Mouse (Mus musculus): ENCODE measurements around the gene Tob1.

Gene Tob1

GRCm38 (mm10) chr11:94198405-94199146, 12.7 kb upstream of the Tob1 start:
- DNase-seq (ENCODE audit: extremely low read depth, low read depth, low spot score), result no peak

DNA sequence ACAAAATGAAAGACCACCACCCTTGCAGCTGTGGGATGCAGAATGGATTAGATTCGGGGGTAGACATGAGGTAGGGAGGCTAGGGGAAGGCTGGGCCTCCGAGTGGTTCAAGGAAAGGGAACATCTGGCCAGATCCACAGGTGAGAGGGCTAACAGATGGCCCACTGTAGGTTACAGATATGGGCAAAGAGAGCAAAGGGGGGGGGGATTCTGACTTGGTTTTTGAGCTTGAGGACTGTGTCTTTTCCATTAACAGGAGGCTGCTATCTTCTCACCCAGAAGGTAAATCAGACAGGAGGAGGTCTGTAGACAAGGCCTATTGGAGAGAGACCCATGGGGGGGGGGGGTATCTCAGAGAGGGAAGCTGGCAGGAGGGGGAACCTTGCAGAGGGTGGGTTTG, 11.5 kb upstream of the Tob1 start:
- DNase-seq (ENCODE audit: extremely low read depth, low read depth, low spot score), result no peak

GRCm38 (mm10) chr11:94200422-94200821, 10.8 kb upstream of the Tob1 start:
- DNase-seq (ENCODE audit: extremely low read depth, low read depth, low spot score), result no peak

DNA sequence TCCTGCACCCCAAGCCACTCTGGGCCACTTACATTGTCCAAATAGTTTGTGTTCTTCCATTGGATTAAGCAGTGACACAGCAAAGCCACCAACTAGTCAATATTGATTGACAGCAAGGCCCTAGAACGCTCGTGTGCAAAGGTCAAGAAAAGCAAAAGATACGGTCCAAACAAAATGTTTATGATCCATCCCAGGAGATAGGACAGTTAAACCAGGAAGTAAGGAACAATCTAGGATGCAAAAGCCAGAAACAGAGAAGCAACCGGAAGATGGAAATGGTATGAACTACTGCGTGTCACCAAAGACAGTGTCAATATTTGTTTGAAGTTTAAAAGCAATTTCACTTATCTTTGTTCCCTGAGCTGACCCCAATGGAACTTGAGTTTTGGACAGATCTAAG, 9.1 kb upstream of the Tob1 start:
- DNase-seq (ENCODE audit: extremely low read depth, low read depth, low spot score), result no peak

DNA sequence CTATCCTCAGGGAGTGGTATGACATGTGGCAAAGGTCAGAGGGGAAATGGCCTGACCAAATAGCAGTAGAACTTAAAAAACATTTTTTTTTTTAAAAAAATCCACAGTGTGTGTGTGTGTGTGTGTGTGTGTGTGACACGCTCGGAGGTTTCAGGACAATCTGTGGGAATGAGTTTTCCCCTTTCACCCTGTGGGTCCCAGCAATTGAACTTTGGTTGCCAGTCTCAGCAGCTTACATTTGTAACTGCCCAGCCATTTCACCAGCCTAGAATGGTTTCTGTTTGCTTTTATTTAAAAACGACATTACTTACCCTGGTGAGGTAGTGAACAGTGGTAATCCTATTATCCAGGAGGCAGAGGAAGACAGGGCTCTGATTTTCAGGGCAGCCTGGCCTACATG, 8.2 kb upstream of the Tob1 start:
- no peak for DNase-seq (ENCODE audit: extremely low read depth, low read depth, low spot score)

DNA sequence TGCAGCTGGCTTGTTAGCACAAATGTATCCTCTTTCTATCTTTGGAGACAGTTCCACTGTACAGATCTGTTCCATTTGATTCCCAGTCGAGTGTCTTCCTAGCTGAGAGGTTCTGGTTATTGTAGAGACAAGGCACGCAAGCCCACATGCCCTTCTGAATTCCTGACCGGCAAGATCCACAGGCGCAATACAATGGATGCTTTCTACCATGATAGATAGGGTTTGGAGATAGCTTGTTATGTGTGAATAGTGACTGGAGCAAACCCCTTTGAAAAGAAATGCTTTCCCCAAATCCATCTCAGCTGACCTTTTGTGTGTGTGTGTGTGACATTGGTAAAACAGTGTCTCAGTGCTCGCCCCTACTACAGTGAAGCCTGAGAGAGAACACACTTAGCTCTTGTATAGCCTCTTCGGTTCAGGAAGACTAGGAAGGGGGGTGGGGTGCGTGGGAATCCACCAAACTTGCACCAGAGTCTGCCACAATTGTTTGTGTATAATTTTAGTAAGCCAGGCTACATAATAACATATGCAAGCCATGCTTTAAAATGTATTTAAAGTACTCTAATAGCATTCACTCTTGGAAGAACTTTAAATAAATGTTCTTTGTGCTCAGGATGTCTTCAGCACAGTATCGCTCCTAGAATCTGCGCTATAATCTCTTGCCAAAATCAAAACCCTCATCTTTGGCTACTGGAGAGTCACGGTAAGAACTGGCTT, 4.7 kb upstream of the Tob1 start:
- no peak for DNase-seq (ENCODE audit: extremely low read depth, low read depth, low spot score)

DNA sequence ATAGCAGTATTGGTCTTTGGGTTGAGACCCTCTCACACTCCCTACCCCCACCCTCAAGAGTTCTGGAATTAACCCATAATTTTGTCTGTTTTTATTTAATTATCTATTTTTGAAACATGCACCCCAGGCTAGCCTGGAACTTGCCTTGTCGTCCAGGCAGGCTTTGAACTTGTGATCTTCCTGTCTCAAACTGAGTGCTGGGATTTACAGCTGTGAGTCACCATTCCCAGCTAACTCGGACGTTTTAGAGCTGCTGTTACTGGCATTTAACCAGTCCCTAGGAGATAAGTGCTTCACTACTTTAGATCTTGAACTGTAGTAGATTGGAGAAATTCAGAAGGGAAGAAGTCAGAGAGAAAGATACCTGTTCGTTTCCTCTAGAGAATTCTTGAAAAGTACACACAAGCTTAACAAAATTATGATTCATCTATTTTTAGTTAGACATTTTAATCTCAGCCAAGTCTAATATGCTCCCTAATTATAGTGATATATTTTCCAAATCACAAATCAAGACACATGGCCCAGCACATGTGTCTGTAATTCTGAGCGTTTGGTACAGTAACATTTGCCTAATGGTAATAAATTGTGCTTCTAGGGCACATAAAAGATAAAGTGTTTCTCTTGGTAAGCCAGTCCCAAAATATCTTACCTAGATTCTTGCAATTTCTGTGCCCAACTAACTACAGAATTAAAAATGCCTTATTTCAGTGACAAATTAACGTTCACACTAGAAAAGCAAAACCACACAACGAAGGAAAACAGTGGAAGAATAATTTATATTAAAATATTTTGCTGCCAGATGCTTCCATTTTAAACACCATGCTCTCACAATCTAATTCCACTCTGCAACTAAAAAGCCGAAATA, 2.2 kb upstream of the Tob1 start:
- DNase-seq (ENCODE audit: extremely low read depth, low read depth, low spot score), result no peak

DNA sequence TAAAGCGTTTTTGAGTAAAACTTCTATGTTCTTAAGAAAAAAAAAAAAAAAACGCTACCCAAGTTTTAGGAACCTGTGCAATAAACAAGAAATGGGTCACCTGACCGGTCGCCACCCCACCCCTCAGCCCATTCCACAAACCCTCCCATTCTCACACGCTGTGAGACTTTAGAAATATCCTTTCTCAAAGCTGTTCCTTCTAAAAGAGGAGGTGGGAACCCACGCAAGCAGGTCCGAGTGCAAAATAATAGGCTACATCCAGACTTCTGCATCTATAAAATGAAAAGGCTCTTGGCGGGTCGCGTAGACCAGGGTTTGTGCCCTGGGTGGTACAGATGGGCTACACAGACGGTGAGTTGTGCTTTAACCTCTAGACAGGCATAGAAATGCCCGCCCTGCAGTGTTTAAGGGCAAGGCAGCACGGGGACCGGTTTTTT, 1.5 kb upstream of the Tob1 start:
- DNase-seq (ENCODE audit: extremely low read depth, low read depth, low spot score), result no peak

DNA sequence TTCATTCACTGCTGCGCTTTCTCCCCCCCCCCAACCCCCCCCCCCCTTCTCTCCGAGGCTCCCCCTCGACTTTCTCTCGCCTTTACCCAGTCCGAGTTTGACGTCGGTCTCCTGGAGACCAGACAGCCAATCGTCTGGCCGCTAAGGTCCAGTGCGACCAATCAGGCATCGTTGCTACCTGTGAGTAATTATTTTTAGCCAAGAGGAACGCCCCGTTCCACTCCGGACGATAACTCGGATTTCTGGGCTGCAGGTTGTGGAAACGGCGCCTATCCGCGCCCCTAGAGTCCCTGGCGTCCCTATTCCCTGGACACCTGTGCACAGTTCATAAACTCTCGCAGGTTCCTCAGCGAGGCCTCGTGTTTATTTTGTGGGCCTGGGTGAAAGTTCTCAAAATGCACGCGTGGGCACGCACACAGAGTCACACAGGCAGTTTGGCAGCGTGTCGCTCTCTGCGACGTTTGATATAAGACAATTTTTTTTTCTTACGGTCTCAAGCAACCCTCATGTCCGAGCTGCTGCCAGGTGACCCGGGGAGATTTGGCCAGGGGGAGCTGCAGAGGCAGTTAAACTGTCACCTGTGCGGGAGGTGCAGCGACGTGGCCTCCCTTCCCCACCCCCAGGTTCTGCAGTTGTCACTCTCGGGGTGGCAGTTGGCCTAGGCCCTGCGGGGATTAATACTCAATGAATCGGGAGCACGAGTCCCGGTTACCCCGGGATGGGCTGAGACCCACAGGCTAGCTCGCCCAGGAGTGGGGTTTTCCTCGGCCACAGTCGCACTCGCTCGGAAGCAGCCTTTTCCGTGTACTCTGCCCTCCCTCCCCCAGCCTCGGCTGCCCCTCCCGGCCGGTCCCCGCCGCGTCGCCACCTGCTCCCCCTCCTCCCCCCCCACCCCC, 815 bp upstream of the Tob1 start:
- DNase-seq (ENCODE audit: extremely low read depth, low read depth, low spot score), result no peak

DNA sequence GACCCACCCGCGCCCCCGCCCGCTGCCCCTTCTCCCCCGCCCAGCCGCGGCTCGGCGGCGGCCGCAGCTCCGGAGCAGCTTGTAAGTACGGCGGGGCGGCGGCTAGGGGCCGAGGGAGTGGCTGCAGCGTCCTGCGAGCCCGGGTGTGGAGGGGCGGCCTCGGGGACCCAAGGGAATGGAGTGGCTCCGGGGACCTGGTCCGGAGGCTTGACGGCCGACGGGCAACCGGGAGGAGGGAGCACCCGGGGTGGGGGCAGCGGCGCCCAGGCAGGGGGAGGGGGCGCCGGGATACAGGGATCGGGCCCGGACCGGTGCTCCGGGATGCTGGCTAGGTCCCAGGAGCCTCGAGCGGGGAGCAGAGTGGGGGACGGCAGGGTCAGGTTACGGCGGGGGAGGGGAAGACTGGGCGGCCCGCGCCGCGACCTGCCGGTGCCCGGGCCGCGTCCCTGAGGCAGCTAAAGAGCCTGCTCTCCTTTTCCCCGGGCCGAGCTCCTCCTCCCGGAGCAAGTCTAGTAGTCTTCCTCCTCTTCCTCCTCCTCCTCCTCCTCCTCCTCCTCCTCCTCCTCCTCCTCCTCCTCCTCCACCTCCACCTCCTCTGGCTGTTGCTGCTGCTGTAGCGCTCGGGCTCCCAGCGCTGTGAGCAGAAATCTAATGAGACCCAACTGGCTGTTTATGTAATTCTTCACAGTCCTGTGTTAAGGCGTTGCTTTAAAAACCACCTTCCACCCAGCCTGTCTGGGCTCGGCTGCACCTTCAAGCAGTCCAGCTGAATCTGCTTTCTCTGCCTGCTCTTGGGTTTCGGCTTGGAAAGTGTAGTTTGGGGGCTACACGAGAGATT, 616 bp downstream of the Tob1 start:
- no peak for DNase-seq (ENCODE audit: extremely low read depth, low read depth, low spot score)

- DNase-seq (ENCODE audit: extremely low read depth, low read depth, low spot score), result no peak
Measured at GRCm38 (mm10) chr11:94212489-94212836, 1.2 kb downstream of the Tob1 start.

- no peak for DNase-seq (ENCODE audit: extremely low read depth, low read depth, low spot score)
Measured at GRCm38 (mm10) chr11:94212997-94213396, 1.7 kb downstream of the Tob1 start.

- no peak for DNase-seq (ENCODE audit: extremely low read depth, low read depth, low spot score)
Measured at GRCm38 (mm10) chr11:94213735-94214594, 2.7 kb downstream of the Tob1 start.

DNA sequence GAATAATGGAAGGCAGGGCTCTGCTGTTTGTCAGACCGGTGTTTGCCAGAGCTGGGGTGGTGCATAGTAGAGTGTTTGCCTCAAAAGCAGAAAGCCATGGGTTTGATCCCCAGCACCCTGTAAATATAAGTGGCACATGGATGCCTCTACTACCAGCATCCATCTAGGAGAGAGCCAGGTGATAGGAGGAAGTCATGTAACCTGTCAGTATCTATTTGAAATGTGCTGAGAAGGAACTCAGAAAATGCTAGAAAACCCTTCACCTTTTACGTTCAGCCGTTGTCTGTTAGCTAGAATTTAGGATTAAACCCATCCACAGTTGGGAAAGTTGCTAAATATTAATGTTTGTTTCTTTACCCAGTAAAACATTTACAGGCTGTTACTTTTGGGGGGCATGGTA, 4.3 kb downstream of the Tob1 start:
- DNase-seq (ENCODE audit: extremely low read depth, low read depth, low spot score), result no peak

GRCm38 (mm10) chr11:94216247-94216646, 5.0 kb downstream of the Tob1 start:
- no peak for DNase-seq (ENCODE audit: extremely low read depth, low read depth, low spot score)

- no peak for DNase-seq (ENCODE audit: extremely low read depth, low read depth, low spot score)
Measured at GRCm38 (mm10) chr11:94221257-94221656, 10.0 kb downstream of the Tob1 start.

GRCm38 (mm10) chr11:94223531-94223930, 12.3 kb downstream of the Tob1 start:
- no peak for DNase-seq (ENCODE audit: extremely low read depth, low read depth, low spot score)

- no peak for DNase-seq (ENCODE audit: extremely low read depth, low read depth, low spot score)
Measured at GRCm38 (mm10) chr11:94225985-94226384, 14.7 kb downstream of the Tob1 start.

DNA sequence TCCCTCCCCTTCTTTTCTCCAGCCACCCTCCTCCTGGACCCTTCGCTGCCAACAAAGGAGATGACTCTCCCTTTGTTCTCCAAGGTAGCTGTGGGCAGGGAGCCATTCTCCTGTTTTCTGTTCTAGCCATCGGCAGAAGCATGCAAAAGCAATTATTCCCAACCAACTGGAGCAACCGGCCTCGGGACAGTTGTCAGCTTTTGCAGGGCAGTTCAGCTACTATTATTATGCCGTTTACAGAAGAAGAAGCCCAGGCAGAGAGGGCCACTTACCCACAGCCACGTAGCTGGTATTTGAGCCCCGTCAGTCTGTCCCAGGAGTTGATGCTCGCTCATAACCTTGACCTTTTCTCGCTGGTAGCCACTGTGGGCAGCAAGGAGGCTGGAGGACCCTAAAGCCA, 17.2 kb downstream of the Tob1 start:
- no peak for DNase-seq (ENCODE audit: extremely low read depth, low read depth, low spot score)

Measured in fat pad, adult 2 months (tissue).